Mouse (Mus musculus) liver, embryonic 14.5 days (tissue): ENCODE measurements around the gene Usf3. TPM values are rescaled to one million over a fixed set of nuclear protein-coding genes. Genes with fewer than 3 reads are reported as not detected.
A peak's percentile ranks its signal among the peaks of the same experiment; 100 is the strongest.

Source experiments
- ATAC-seq: fragments of 200-750 bp; cut with Nextera tagmentation; 2 replicates; pipeline ENCODE4 v1.8.0; 2017; ENCODE audit warnings: moderate number of reproducible peaks, mild to moderate bottlenecking, moderate library complexity; ENCODE audit not compliant: insufficient read depth
- DNase-seq, 3 experiments: peaks; one replicate each; pipeline ENCODE4 v3.0.0-alpha.2; 2012 to 2013; ENCODE audit warnings: low read depth in 3 of 3, low spot score in 3 of 3
- H3K27ac ChIP-seq: fragments of 300-500 bp; sonication (generic); 2 replicates; pipeline ENCODE4 v1.5.1; 2014; ENCODE audit warnings: moderate library complexity, mild to moderate bottlenecking, control low read depth, inconsistent platforms
- H3K27me3 ChIP-seq: fragments of 300-500 bp; sonication (generic); 2 replicates; pipeline ENCODE4 v1.6.1; 2014; ENCODE audit warnings: mild to moderate bottlenecking, low read length, moderate library complexity; ENCODE audit not compliant: control insufficient read depth, insufficient read depth
- H3K36me3 ChIP-seq: fragments of 300-500 bp; sonication (generic); replicated peaks from 2 replicates; pipeline ENCODE4 v1.6.1; 2014; ENCODE audit warnings: low read depth; ENCODE audit not compliant: control insufficient read depth, insufficient read depth
- H3K4me1 ChIP-seq, 2 experiments: fragments of 200-500 bp in 1 of 2; fragments of 300-500 bp in 1 of 2; sonication (generic) in 1 of 2; replicated peaks; 2 replicates each; pipeline ENCODE4 v1.6.1; 2012 to 2014; ENCODE audit warnings: antibody characterized with exemption in 1 of 2, inconsistent platforms in 1 of 2, low read length in 1 of 2; ENCODE audit not compliant: control insufficient read depth in 2 of 2, insufficient read depth in 2 of 2
- H3K4me2 ChIP-seq: fragments of 300-500 bp; sonication (generic); 2 replicates; pipeline ENCODE4 v1.6.1; 2014; ENCODE audit warnings: low read depth, mild to moderate bottlenecking, control low read depth, moderate library complexity
- H3K4me3 ChIP-seq, 2 experiments: fragments of 200-500 bp in 1 of 2; fragments of 300-500 bp in 1 of 2; sonication (generic) in 1 of 2; 2 replicates each; pipeline ENCODE4 v1.5.1; 2012 to 2014; ENCODE audit warnings: low read depth in 2 of 2, low read length in 2 of 2, mild to moderate bottlenecking in 2 of 2, control low read depth in 1 of 2, inconsistent platforms in 1 of 2, moderate library complexity in 1 of 2; ENCODE audit not compliant: insufficient read depth in 1 of 2
- H3K9ac ChIP-seq: fragments of 300-500 bp; sonication (generic); replicated peaks from 2 replicates; pipeline ENCODE4 v1.6.1; 2014; ENCODE audit warnings: mild to moderate bottlenecking, control low read depth, moderate library complexity
- H3K9me3 ChIP-seq: fragments of 300-500 bp; sonication (generic); 2 replicates; pipeline ENCODE4 v1.6.1; 2016; ENCODE audit warnings: low read length, mixed read lengths; ENCODE audit not compliant: control insufficient read depth
- CTCF ChIP-seq: IDR thresholded peaks from 2 replicates; pipeline ENCODE4 v1.5.1; 2016; ENCODE audit warnings: antibody characterized with exemption, low read depth, control low read depth
- EP300 ChIP-seq: IDR thresholded peaks from 2 replicates; pipeline ENCODE4 v1.6.1; 2016; ENCODE audit warnings: antibody characterized with exemption, low read depth
- WGBS: fragments of 180-500 bp; shearing (Covaris S2); extraction: QIAGEN DNeasy Blood & Tissue Kit; methylation state at CpG from one replicate; pipeline ENCODE4 v1.1.7; 2014; ENCODE audit not compliant: insufficient replicate concordance; 5-methylcytosine and 5-hydroxymethylcytosine counted together
- polyA plus RNA-seq, 2 experiments: library from polyadenylated mRNA; depleted of rRNA in 1 of 2; stranded (reverse) in 1 of 2; unstranded in 1 of 2; fragments of >200 nt; fragmentation: Nextera tagmentation in 1 of 2; extraction: Ambion mirVana in 1 of 2; gene quantifications; 2 replicates each; pipeline versions ENCODE4 v1.2.1 to v1.2.3; 2012 to 2014

The Usf3 gene
- polyA plus RNA-seq, 2 experiments, result 2.7 to 3.9 TPM

DNA sequence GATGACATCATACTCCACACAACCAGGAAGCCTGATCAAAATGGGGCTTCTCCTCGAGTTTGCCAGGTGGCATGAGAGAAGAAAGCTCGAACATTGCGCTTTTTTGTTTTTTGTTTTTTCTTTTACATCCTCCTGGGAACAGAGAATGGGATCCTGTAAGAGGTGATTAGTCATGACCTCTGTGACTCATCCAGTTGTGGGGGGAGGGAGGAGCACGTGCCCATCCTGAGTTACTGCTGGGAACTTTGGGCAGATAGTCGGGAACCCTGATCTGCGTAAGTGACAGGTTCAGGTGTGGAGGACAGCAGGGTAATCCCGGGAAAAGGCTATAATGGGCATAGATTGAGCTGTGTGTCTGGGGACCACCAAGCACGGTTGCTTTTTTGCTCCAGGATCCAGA lies 67.4 kb downstream of the Usf3 start:
- no peaks in the 10 kb centered on the region for H3K9me3 ChIP-seq
- no peaks in the 10 kb centered on the region for H3K36me3 ChIP-seq
- H3K4me2 ChIP-seq, result no peak overlapping the region
- no peak overlapping the region for H3K27ac ChIP-seq
- no peak for ATAC-seq
- 50% methylated on average over 8 of the region's 8 CpGs for whole genome bisulfite sequencing
- H3K27me3 ChIP-seq, result no peaks in the 10 kb centered on the region
- DNase-seq, result no peak
- TF ChIP-seq EP300 (no peak), CTCF (no peak)
- no peaks in the 10 kb centered on the region; a peak in 1 of 4 replicates for H3K4me1 ChIP-seq
- no peak overlapping the region for H3K4me3 ChIP-seq
- no peak overlapping the region for H3K9ac ChIP-seq

DNA sequence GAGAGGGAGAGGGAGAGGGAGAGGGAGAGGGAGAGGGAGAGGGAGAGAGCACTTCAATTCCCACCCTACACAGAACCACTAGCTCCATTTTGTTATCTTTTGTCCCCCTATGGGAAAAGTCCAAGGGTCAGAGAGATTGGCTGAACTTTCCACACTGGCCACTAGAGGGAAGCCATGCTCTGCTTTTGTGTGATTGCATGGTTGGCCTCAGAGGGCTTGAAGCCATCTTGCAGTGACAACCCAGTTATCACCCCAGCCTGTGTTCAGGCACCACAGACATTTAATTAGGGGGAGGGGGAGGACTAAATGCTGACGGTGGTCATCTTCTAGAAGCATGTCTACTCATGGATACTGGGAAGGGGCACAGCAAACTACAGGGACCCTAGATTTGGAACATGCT lies 69.6 kb downstream of the Usf3 start:
- H3K27ac ChIP-seq, result no peak overlapping the region
- no peaks in the 10 kb centered on the region; a peak in 1 of 4 replicates for H3K4me1 ChIP-seq
- DNase-seq, result peak; percentile 41 to 59 (median 51)
- no peaks in the 10 kb centered on the region for H3K27me3 ChIP-seq
- WGBS, result 6% methylated on average over 1 of the region's 1 CpGs
- peak; percentile 50; the same call in 1 of the 2 replicates for ATAC-seq
- H3K9ac ChIP-seq, result no peak overlapping the region
- TF ChIP-seq CTCF, result peak; percentile 91
- TF ChIP-seq EP300, result no peak
- H3K9me3 ChIP-seq, result no peaks in the 10 kb centered on the region
- no peak overlapping the region for H3K4me3 ChIP-seq
- H3K4me2 ChIP-seq, result no peak overlapping the region
- H3K36me3 ChIP-seq, result no peaks in the 10 kb centered on the region

DNA sequence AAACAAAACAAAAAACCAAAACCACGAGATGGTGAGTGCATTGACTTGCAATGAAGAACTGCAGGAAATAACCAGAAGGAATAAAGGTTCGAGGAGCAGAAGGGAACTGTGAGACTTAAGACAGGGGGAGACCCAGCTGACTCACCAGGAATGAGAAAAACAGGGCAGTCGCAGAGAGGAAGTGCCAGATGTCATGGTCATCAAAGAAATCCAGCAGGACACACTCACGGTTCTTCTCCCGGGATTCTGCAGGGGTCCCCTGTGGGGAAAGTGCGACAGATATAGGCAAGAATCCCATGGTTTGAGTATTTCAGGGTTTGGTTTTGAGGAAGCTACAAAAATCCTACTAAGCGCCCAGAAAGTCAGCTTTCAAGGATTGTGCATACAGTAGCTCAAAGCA lies 70.3 kb downstream of the Usf3 start:
- 44% methylated on average over 7 of the region's 7 CpGs for WGBS
- ATAC-seq (no peak), DNase-seq (no peak)
- Histone ChIP-seq H3K4me1 (no peaks in the 10 kb centered on the region; a peak in 1 of 4 replicates), H3K27ac (no peak overlapping the region), H3K4me3 (no peak overlapping the region), H3K9me3 (no peaks in the 10 kb centered on the region), H3K27me3 (no peaks in the 10 kb centered on the region), H3K36me3 (no peaks in the 10 kb centered on the region), H3K4me2 (no peak overlapping the region), H3K9ac (no peak overlapping the region)
- TF ChIP-seq EP300 (no peak), CTCF (no peak)

DNA sequence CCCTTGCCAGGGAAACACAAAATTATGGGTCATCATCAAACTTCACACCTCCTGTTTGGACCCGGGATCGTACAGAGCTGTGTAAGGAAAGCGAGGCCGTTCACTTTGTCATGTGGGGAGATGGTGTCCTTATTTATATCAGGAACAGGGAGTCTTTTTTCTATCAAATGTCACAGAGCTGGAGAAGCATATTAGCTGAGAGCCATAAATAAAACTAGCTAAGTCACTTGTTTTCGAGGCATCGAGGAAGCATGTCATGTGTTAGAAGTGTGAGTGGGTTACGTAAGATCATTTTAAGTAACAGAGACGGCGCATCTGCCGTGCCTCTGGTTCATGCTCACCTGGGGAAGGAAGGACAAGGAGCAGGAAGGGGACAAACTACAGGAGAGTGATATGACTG lies 76.9 kb downstream of the Usf3 start:
- Histone ChIP-seq H3K4me3 (no peak overlapping the region), H3K27ac (no peak overlapping the region), H3K9ac (no peak overlapping the region), H3K9me3 (no peaks in the 10 kb centered on the region), H3K27me3 (no peaks in the 10 kb centered on the region), H3K4me1 (no peaks in the 10 kb centered on the region), H3K4me2 (no peak overlapping the region), H3K36me3 (no peaks in the 10 kb centered on the region)
- no peak for TF ChIP-seq EP300
- no peak for TF ChIP-seq CTCF
- ATAC-seq (no peak), DNase-seq (no peak)
- 69% methylated on average over 10 of the region's 10 CpGs for WGBS

DNA sequence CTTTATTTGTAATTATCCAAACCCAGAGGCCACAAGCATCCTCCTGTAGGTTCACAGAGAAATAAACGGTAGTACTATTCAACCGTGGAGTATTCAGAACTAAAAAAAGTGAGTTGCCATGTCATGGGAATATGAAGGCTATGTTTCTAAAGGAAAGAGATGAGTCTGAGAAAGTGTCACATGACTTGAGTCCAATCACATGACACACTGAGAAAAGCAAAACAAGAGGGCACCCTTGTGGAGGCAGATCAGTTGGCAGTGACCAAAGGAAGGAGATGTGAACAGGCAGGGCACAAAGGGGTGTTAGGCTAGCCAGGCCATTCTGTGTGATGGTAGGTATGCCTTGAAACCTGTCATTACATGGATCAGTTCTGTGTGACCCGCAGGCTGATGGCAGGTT lies 79.7 kb downstream of the Usf3 start:
- ATAC-seq, result no peak
- WGBS, result 71% methylated on average over 3 of the region's 3 CpGs
- TF ChIP-seq EP300 (no peak), CTCF (no peak)

More for the DNA sequence above, 79.7 kb downstream of the Usf3 start:
- Histone ChIP-seq H3K36me3 (no peaks in the 10 kb centered on the region), H3K4me1 (no peaks in the 10 kb centered on the region), H3K9me3 (no peaks in the 10 kb centered on the region), H3K27ac (no peak overlapping the region), H3K27me3 (no peaks in the 10 kb centered on the region), H3K4me2 (no peak overlapping the region), H3K9ac (no peak overlapping the region), H3K4me3 (no peak overlapping the region)
- DNase-seq, result no peak
